Mouse (Mus musculus) embryonic facial prominence, embryonic 15.5 days (tissue): Measurements from ENCODE around the gene Cpsf4l. TPM values are rescaled to one million over a fixed set of nuclear protein-coding genes. Genes with fewer than 3 reads are reported as not detected.

Source experiments
- ATAC-seq: fragments of 200-750 bp; cut with Nextera tagmentation; 2 replicates; pipeline ENCODE4 v1.8.0; 2017; ENCODE audit warnings: low read depth, moderate TSS enrichment; ENCODE audit not compliant: insufficient number of reproducible peaks, low FRiP score, low TSS enrichment
- H3K27ac ChIP-seq: fragments of 300-500 bp; sonication (generic); replicated peaks from 2 replicates; pipeline ENCODE4 v1.5.1; 2015; ENCODE audit warnings: mild to moderate bottlenecking, inconsistent platforms
- H3K27me3 ChIP-seq: fragments of 300-500 bp; sonication (generic); 2 replicates; pipeline ENCODE4 v1.6.1; 2015; ENCODE audit warnings: inconsistent platforms
- H3K36me3 ChIP-seq: fragments of 300-500 bp; sonication (generic); 2 replicates; pipeline ENCODE4 v1.6.1; 2015; ENCODE audit warnings: mild to moderate bottlenecking, inconsistent platforms
- H3K4me1 ChIP-seq: fragments of 300-500 bp; sonication (generic); 2 replicates; pipeline ENCODE4 v1.6.1; 2015; ENCODE audit warnings: inconsistent platforms
- H3K4me2 ChIP-seq: fragments of 300-500 bp; sonication (generic); replicated peaks from 2 replicates; pipeline ENCODE4 v1.6.1; 2015; ENCODE audit warnings: mild to moderate bottlenecking, inconsistent platforms
- H3K4me3 ChIP-seq: fragments of 300-500 bp; sonication (generic); replicated peaks from 2 replicates; pipeline ENCODE4 v1.5.1; 2015; ENCODE audit warnings: mild to moderate bottlenecking, inconsistent platforms
- H3K9ac ChIP-seq: fragments of 300-500 bp; sonication (generic); 2 replicates; pipeline ENCODE4 v1.6.1; 2015; ENCODE audit warnings: inconsistent platforms
- H3K9me3 ChIP-seq: fragments of 300-500 bp; sonication (generic); replicated peaks from 2 replicates; pipeline ENCODE4 v1.6.1; 2016; ENCODE audit warnings: inconsistent platforms
- whole genome bisulfite sequencing: fragments of 180-500 bp; shearing (Covaris S2); methylation state at CpG from one replicate; pipeline ENCODE4 v1.1.7; 2015; 5-methylcytosine and 5-hydroxymethylcytosine counted together
- polyA plus RNA-seq: library from polyadenylated mRNA; unstranded; fragments of >200 nt; fragmentation: Nextera tagmentation; extraction: Ambion mirVana; gene quantifications from 2 replicates; pipeline ENCODE4 v1.2.1, GENCODE M21; 2015

Cpsf4l gene
- polyA plus RNA-seq, 1 experiment from 2014 or later, result 1.6 TPM

DNA sequence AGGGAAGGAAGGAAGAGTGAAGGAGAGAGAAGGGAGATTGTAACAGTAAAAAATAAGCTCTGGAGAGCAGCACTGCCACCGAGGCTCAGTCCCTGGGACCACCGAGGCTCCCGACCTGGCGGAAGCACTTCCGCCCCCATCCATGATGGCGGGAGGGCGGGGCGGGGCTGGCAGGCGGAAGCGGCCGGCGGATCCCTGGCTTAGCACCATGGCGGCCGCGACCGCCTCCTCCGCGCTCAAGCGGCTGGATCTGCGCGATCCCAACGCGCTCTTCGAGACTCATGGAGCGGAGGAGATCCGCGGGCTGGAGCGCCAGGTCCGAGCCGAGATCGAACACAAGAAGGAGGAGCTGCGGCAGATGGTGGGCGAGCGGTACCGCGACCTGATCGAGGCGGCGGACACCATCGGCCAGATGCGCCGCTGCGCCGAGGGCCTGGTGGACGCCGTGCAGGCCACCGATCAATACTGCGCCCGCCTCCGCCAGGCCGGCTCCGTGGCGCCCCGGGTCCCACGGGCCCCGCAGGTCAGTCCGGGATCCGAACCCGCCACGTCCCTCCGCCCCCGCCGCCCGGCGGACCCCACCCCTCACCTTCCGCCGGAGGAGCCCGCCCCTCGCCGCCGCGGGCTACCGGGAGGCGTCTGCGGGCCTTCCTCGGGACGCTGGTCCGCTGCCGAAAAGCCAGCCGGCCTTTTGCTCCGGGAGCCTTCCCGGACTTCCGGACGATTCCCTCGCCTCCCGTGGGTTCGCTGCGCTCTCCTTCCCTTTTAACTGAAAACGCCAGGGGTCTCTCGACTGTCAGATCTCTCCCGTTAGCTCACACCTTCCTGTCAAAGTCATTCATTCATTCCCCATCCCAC is 60.2 kb downstream of the Cpsf4l start, which contains the start of gene Slc39a11:
Gene Slc39a11, minus strand, starts transcription at position 727 of the 858 bp plus-strand sequence.
- peak; percentile 82 for ATAC-seq

DNA sequence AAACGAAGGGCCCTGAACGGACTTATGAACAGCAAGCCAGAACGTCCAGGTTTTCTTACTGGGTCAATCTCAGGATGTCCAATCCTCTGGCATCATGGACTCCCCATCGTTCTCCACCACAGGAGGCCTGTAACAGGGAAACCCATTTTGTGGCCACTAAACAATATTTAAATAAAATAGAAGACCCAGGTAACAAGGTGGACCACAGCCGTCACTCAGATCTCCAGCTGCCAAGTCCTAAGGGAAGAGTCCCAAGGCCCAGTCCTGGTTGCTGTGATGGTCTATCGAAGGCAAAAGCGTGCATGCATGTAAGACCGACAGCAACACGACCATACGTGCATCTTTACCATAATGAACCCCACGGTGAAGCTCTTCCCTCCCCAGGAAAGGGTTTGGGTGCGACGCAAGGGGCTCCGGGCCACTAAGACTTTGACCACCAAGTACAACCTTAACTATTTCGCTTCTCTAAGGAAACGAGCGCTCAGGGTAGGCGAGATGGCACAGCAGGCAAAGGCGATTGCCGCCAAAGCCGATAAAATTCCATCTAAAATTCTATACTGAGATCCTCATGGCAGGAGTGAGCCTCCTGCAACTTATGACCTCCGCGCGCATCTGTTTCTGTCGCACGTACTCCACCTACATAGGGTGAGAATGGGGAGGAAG is 61.0 kb downstream of the Cpsf4l start, which contains the start of gene Cog1:
Gene Cog1, plus strand, starts transcription at position 480 of the 663 bp plus-strand sequence.
- 41% methylated on average over 26 of the region's 26 CpGs for WGBS
- peaks cover 22% of the 10 kb centered on the region for H3K36me3 ChIP-seq
- peak within 1 kb of the TSS; percentile 90 for H3K9ac ChIP-seq
- H3K9me3 ChIP-seq, result no peaks in the 10 kb centered on the region
- ATAC-seq, result no peak
- peak within 1 kb of the TSS; percentile 71 for H3K4me3 ChIP-seq
- peaks cover 33% of the 10 kb centered on the region for H3K4me1 ChIP-seq
- H3K27ac ChIP-seq, result peak within 1 kb of the TSS; percentile 82
- peak within 1 kb of the TSS; percentile 53 for H3K4me2 ChIP-seq
- H3K27me3 ChIP-seq, result no peaks in the 10 kb centered on the region

More for the DNA sequence above, 60.2 kb downstream of the Cpsf4l start, which contains the start of gene Slc39a11:
- Histone ChIP-seq H3K4me3 (peak within 1 kb of the TSS; percentile 71), H3K27me3 (no peaks in the 10 kb centered on the region), H3K4me1 (peaks cover 40% of the 10 kb centered on the region), H3K9ac (peak within 1 kb of the TSS; percentile 90), H3K27ac (peak within 1 kb of the TSS; percentile 82), H3K36me3 (peaks cover 30% of the 10 kb centered on the region), H3K4me2 (peak within 1 kb of the TSS; percentile 53), H3K9me3 (no peaks in the 10 kb centered on the region)
- under 1% methylated on average over 79 of the region's 91 CpGs for WGBS

Other genes with a start within 250 kb of the Cpsf4l start
- gene Sstr2, start 90.7 kb downstream of the Cpsf4l start, polyA plus RNA-seq, result 1.0 and 1.6 TPM in 2 replicates
- 26.7 and 27.6 TPM in 2 replicates for gene Cog1, start 60.8 kb downstream of the Cpsf4l start, polyA plus RNA-seq
- 26.9 and 27.0 TPM in 2 replicates for gene Slc39a11, start 59.9 kb downstream of the Cpsf4l start, polyA plus RNA-seq
- 48.6 and 49.5 TPM in 2 replicates for gene Fam104a, start 25.9 kb downstream of the Cpsf4l start, polyA plus RNA-seq
- gene D11Wsu47e, start 25.6 kb downstream of the Cpsf4l start, polyA plus RNA-seq, result 19.2 and 19.6 TPM in 2 replicates
- 82.2 and 86.2 TPM in 2 replicates for gene Cdc42ep4, start 41.9 kb upstream of the Cpsf4l start, polyA plus RNA-seq